Mouse (Mus musculus) layer of hippocampus, postnatal 10 days (tissue): Measurements from ENCODE around the gene Ajuba. TPM values are rescaled to one million over a fixed set of nuclear protein-coding genes. Genes with fewer than 3 reads are reported as not detected.

Experiments
- DNase-seq, 2 experiments: peaks; one replicate each; pipeline ENCODE4 v3.0.0; 2021; ENCODE audit warnings: low spot score in 2 of 2
- total RNA-seq, 2 experiments: library from RNA; stranded (reverse); gene quantifications; 2 replicates each; pipeline ENCODE4 v1.2.3; 2021

The Ajuba gene
- total RNA-seq, 2 experiments from 2014 or later = 3.8 to 4.3 TPM

DNA sequence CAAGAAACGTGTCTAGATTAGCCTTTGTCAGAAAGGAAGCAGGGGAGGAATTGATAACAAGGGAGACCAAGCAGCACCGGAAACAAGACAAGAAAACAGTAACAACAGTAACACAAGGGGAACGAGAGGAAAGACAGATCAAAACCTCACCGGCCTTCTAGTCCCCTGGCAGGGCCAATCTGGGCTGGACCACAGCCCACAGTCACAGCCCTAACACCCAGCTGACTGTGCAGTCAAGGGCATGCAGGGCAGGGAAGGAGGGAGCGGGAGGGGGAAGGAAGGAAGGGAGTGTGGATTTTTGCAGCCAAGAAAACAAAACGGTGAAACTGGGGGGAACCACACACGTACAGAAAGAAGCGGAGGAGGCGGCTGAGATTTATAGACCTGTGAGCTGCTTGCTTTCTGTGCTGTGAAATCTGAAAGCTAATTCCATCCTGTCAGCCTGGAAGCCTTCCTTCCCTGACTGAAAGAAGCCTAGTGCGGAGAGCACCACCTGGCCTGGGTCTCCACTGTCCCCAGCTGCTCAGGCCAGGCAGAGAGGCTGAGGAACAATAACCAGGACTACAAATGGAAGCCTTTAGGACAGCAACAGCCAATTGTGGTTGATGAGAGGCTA, 15.1 kb upstream of the Ajuba start:
- DNase-seq = no peak

DNA sequence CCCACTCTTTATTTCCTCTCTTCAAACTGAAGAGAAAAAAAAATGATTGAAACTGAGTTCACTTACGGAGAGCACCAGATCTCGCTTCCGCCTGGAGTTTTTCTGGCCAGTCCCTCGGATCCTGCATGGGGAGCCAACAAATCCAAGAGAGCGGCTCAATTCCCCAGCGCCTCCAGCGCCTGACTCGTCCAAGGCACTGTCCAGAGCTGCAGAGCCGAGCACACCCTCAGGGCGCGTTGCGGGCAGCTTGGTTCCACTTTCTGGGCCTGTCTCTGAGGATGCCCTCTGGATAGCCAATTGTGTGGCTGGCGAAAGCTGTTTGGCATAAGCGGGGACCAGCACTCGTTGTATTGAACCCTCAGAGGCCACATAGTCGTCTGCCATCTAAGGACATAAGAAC, 13.7 kb upstream of the Ajuba start:
- no peak for DNase-seq

DNA sequence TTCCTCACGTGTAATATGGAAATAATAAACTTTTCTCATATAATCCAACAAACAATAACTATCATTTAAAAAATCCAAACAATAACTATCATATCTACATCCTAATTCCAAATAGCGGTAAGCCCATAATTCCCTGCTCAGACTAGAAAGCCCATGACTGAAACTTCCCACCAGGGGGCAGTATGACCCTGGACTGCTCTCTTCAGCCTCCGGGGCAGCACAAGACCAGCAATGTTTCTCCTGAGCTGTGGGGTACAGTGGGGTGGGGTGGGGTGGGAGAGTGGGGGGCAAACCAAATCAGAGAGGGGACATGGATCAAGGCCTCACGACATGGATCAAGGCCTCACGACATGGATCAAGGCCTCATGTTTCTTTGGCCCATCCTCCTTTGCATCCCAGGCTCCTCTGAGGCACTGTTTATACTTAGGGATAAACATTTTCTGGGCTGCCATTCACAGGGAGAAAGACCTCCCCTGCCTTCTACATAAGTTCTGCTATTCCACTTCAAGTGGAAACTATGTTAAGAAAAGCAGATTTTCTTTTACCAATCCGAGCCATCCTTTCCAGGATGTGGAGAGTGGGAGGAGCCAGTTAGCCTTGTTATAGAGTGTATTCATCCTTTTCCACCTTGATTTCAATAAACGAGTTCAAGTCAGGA, 6.5 kb upstream of the Ajuba start:
- peak; percentile 62 to 69 for DNase-seq

DNA sequence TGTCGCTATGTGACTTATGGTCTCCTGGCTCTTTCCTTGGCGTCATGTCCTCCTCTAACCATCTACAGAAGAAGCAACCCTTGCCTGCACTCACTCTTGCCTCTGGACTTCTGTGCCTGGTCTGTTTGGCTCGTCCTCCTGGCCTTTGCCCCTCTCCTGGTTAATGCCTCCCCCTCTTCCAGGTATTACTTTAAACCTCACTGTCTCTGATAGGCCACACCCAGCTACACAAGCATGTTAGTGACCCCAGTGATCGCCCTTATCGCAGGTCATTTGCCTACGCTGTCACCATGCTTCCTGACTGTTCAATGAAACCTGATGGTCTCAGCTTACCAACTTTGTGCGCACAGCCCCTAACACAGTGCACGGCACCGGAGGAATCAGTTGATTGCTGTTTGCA, 5.2 kb upstream of the Ajuba start:
- DNase-seq = no peak

DNA sequence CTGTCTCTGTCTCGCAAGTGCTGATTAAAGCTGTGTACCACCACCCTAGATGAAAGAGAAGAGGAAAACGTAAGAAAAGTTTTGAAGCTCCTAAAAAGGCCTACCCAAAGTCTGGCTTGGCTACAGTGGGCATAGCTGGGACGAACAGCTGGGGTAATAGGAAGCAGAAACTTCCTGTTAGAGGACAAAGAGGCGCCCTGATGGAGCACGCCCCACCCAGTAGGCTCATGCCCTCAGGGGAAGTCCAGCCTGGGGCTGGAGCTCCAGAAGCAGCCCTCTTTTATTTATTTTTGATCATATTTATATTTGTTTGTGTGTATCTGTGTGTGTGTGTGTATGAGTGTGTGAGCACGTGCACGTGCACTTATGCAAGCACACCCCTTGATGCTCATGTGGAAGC, 2.3 kb upstream of the Ajuba start:
- DNase-seq = no peak

DNA sequence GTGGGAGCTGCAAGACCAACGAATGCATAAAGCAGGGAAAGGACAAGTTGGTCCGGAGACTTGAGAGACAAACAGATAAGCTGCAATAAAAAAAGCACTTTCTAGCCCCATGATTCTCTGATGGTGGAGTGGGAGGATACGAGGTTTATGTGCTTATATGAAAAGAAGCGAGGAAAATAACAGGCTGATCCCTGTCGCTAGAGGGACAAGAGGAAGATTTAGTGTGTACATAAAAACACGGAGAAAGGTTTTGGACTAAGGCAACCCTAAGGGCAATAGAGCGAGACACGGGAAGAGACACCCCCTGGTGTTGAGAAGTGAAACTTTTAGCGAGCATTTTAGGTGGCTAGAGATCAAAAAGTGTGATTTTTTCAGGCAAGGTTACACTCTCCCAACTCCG, 705 bp upstream of the Ajuba start:
- no peak for DNase-seq

DNA sequence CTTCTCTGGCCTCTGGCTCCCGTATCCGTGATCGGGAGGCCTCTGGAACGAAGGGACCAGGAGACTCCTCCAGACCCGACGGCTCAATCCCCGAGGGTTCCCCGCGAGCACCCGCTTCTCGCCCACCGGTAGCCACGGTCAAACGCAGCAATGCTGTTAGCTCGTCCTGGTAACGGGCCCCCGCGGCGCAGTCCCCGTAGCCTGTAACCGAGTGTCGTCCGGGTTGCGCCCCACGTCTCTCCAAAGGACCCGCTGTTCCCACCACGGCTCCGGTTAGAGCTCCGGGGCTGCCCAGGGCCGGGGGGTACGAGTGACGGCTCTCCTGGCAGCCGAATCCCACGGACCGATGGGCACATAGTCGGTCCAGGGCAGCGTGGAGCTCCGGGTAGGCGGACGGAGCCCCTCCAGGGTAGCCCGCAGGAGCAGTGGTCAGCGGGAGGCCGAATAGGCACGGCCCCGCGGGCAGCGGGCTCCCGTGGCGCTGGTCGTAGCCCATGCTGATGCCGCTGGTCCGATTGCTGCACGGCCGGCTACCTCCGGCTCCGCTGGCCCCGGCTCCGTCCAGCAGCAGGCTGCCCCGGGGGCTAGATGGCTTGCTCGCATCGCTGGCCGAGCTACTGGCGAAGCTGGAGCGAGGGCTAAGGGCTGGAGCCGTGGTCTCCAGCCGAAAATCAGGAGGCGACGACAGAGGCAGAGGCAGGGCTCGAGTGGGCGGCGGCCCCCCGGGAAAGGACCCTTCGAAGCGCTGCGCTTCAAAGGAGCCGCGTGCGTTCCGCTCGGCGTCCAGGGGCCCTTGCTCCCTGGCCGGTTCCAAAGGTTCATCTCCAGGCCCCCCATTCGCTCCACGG, 893 bp downstream of the Ajuba start:
- peak in 1 of 2 experiments; percentile 24 for DNase-seq

DNA sequence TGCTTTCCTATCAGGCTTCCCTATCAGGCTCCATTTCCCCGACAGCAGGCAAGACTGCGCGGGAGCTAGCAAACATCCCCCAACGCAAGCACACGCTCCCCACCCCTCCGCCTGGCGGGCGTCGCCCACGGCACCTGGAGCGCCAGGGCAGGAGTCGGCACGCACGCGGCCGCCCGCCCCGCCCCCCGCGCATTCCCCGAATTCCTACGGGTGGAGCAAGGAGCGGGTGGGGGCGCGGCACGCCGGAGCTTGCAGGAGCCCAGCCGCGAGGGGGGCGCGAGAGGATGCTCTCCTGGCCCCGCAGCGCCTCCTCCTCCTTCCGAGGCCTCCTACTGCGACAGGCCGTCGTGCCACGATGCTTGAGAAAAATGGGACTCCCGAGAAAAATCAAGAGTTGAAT, 1.7 kb downstream of the Ajuba start:
- DNase-seq = no peak

DNA sequence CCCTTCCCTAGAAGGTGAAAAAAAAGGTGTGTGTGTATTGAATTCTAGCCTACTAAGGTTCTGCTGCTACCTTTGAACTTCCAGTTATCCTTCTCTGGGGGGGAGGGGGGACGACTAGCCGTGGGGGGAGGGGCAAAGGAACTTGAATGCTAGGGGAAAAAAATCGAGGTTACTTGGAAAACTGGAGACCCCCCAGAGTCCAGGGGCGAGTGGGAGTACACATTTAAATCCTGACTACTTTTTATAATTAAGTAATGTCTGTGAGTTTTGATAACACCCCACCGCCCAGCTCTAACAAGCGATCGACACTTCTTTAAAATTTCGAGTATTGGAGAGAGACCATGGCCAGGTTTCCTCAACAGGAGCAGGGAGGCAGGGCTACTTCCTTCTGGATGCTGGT, 2.3 kb downstream of the Ajuba start:
- no peak for DNase-seq

DNA sequence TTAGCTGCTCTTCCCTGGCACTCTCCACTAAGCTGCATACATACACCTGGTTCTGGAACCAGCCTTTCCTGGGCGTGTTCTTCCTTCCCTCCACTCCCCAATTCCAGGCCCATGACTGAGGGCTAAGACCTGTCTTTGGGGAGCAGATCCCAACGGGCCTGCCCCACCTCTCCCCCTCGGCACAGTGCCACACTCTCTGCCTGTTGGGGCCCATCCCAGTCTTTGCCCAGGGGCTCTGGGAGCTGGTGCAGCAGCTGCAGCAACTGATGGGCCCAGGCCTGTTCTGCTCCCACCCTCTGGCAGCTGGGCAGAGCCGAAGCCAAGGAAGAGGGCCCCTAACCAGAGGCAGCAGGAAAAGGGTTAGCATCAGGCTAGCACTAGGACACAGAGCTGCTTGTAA, 3.1 kb downstream of the Ajuba start:
- peak in 1 of 2 experiments; percentile 22 for DNase-seq

DNA sequence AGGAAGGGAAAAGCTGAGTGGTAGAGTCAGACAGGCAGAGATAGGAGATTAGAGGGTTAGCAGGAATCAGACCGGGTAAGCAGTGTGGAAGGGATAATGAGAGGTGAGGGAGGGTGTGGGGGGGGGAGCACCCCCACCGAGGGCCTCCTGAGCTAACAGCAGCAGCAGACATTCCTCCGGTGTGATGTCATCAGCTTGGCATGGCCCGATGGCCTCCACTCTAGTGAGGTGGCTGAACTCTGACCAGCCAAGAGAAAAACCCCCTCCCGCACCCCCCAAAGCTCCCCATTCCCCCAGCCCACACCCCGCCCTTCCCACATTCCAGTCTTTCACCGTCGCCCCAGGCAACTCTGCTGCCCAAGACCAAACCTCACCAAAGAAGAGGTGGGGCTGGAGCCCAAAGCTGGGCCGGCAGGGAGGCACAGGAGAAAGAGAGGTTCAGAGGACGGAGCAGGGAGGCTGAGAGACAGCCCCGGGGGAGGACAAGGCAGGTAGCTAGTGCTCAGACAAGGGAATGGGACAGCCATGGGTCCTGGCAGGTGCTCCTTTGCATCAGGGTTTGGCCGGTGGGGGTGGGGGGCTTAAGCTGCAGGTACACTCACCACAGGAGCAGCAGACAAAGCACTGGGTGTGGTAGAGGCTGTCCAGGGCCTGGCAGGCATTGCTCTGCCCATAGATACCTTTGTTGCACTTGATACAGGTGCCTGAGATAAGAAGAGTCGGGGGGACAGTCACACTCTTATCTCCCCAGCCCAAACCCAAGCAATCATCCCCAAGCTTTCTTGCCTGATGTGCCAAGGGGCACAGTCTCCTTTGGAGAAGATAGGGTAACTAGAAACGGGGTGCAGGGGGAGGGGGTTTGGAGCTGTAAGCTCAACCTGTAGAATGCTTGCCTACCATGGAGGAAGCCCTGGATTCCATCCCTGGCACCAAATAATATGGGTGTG, 4.3 kb downstream of the Ajuba start:
- DNase-seq = no peak

DNA sequence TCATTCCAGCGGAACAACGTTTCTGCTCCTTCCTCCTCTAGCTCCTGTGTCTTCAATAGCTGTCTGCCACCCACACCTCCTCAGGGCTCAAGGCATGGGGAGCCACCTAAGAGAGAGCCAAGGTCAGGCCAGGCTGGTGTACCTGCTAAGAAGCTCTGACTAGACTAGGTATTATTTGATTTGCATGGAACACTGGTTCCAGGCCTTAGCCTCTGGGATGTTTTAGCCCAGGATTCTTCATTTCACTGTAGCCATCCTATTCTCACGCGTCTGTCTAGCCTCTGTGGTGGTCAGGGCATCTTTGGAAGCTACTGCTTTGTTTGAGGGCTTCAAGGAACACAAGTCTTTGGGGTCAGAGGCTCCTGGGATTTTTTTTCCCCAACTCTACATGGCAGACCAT, 5.2 kb downstream of the Ajuba start:
- DNase-seq = no peak

DNA sequence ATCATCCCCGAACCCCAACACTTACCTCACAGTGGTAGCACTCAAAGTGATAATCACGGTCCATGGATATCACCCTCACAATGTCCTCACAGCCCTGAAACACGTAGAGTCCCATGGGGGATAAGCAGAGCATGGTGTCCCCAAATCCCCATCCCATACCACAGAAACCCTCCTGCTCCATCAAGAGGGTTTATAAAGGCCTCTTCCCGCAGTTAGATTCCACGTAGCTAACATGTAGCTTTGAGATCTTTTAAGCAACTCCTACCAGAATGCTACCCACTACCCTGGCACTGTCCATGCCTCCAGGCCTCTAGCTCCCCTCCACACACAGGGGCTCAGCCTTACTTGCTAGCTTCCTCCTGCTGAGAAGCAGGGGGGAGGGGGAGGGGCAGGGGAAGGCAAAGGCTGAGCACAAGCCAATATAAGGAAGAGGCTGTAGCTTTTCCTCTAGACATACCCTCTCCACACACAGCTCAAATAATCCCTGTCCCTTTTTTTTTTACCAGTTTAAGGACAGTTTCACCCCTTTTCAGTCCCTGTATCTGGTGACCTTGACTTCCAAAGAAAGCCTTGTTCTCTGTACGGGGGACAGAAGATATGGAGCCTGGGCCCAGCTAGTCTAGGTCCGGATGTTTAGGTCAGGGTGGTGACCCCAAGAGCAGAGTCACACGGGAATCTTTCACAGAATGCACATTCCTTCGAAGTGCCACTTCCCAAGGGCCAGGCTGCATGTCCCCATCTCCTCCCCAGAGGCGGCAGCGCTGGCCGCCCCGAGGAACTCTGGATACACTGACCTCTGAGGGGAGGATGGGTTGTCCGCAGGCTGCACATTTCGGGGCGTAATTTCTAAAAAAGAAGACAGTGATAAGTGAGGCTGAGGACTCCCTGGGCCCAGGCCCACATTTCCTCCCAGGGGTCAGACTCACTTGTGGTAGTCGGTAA, 7.6 kb downstream of the Ajuba start:
- DNase-seq = no peak

DNA sequence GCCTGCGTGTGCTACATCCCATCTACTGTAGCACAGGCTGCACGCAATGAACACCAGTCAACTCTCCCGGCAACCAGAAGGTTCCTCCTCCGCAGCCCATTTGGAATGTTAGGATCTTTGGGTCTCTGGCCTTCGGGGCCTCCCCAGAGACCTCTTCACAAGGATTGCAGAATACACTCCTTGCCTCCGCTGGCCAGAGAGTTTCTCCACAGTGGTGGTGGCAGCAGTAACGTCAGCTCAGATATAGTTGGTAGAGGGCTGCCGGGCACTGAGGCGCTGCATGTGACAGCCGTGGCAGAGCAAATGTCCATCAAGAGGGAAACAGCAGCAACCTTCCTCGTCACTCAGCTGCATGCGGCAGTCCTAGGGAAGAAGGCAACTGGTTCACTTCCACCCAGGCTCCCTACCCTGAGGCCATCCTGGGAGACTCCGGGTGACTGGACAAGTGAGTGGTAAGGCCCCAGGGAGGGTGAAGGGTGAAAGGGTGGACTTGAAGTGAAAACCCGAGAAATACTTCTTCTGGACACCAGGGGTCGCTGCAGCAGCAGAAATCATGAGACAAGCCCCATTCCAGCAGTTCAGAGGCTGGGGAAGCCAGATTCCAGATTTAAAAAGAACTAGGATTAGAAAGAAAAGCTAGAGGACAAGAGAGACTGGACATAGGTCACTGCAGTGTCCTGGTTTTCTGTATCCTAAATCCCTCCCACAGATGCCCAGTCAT, 8.5 kb downstream of the Ajuba start:
- DNase-seq = peak; percentile 78 to 81

DNA sequence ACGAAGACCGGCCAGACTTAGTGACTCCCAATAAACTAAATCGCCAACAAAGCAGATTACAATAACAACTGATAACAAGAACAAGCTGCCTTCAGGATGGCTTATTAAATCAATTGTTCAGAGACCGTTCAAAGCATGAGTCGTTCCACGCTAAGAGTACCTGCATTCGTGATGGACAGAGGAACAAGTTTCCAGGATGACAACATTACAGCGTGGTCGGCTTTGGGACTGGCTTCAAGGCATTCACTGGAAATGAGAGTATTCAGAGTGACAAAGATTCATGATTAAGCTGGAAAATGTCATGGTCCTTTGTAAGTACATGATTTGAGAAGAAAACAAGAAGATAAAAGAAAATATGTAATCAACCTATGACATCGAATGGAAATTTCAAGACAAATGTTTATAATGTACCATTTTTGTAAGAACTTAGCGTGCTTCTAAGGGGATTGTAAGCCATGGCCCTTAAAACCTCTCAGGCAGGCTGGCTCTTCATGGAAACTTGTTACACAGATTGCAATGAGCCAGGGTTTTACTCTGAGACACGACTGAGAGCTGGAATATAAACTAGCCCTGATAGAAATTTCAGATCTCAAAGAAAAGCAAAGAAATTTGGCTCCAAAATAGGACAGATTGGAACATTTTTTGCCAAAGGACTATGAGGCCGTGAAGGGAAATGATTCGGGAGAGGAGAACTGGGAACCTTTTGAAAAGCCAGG, 16.7 kb downstream of the Ajuba start:
- no peak for DNase-seq

DNA sequence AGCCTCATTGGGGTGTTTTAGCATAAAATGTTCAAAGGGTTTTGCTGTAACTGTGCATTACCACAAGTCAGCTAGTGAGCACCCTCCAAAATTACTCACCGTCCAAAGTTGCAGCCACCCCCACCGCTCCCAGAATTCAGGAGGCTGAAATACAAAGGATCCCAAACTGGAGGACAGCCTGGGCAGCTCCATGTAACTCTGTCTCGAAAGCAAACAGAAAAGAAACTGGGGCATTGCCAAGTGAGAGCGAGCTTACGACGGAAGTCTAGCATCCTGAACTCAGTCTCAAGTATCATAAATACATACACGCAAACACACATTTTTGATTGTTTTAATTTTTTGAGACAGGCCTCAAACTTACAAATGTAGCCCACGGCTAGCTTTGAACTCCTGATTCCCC, 20.0 kb downstream of the Ajuba start:
- no peak for DNase-seq

DNA sequence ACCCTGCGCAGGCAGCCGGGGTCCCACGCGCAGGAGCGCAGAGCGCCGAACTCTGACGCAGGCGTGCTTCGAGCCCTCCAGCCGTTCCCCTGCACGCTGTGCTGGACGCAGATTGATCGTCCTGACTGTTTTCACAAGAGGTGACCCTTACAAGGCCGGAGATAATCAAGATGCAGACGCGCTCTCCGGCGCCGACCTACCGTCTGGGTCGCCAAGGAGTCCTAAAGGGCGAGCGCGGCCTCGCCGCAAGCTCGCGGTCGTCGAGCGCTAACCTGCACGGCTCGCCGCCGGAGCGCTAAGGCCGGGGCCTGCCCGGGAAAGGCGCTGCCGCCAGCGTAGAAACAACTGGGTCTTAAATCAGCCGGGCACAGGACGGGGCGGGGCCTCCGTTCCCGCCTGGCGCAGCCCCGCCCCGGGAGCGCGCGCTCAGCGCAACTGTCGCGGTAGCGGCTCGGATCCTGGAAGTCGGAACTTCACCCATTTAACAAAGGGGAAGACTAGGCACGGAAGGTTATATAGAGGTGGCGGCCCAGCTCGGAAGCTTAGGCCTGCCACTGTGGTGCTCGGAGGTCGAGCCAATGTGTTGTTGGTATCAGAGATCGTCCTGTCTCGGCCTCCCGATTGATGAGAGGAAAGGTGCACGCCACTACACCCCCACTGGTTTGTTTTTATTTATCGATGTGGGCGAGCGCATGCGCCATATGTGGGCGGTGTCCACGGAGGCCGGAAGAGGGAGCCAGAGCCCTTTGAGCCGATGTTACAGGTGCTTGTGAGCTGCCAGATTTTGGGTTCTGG, 23.2 kb downstream of the Ajuba start, which contains the start of gene Haus4:
Haus4 (minus strand) TSS at position 642 of the 795 bp plus-strand sequence.
- peak; percentile 62 to 73 for DNase-seq

DNA sequence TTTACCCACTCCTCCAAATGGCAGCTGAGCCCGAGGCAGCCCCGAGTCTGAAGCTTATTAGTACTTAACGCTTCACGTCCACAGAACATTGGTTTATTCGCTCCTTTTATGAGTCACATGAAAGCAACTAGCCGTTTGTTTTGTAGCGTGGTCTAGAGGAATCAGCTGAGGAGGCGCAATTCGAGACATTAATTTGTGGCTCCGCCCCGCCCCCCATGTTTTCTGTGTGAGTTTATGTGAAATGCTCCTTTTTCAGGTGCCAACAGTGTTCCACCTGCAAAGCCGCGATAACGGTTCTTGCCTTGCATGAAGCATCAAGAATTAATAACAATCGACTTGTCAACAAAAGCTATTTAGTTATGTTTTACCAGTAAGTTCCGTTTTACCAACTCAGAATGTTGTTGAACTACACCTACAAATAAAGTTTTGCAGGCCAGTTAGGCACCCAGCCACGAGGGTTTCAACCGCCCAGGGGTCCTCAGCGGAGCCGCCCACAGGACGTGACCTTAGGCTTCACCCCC, 23.8 kb downstream of the Ajuba start:
- no peak for DNase-seq
